Mouse (Mus musculus) ES-E14 (cell line): ENCODE measurements around the gene Prss57.

Experiments
- HCFC1 ChIP-seq: IDR thresholded peaks from 2 replicates; pipeline ENCODE4 v1.6.1; 2012; ENCODE audit warnings: low read length, inconsistent platforms, borderline replicate concordance; ENCODE audit not compliant: insufficient read depth
- MAFK ChIP-seq: IDR thresholded peaks from 2 replicates; pipeline ENCODE4 v1.6.1; 2014; ENCODE audit warnings: mild to moderate bottlenecking, low read depth, low read length, inconsistent platforms; ENCODE audit not compliant: insufficient read depth
- ZNF384 ChIP-seq: IDR thresholded peaks from 2 replicates; pipeline ENCODE4 v1.6.1; 2012; ENCODE audit warnings: low read depth, low read length, inconsistent platforms

- TF ChIP-seq MAFK (no peak), HCFC1 (no peak), ZNF384 (no peak)
Measured at GRCm38 (mm10) chr10:79790861-79791260, at the start of gene Prss57.
